Mouse (Mus musculus): ENCODE measurements at regions not wholly inside any gene's neighbourhood (a gene's known extent, or its start where the extent isn't known, plus 50 kb on each side); places are given as distances from the start of the nearest gene placed in this dataset.

- Histone ChIP-seq H3K9ac (replicated peaks; ENCODE audit: low read length, poor library complexity, severe bottlenecking) (no peak overlapping the region), H3K4me3 (ENCODE audit: low read depth, low read length) (no peak overlapping the region), H3K9me3 (ENCODE audit: low read length) (no peaks in the 10 kb centered on the region), H3K27me3 (ENCODE audit: insufficient read depth, low read length) (no peaks in the 10 kb centered on the region), H3K27ac (ENCODE audit: low read depth, low read length) (0 out of 2 replicates have a peak overlapping the region, but pooled peaks have one; percentile 14), H3K4me1 (ENCODE audit: insufficient read depth, low read length) (no peaks in the 10 kb centered on the region), H3K36me3 (ENCODE audit: insufficient read depth, low read length) (no peaks in the 10 kb centered on the region), H3K4me2 (ENCODE audit: low read depth, low read length, poor library complexity, severe bottlenecking) (no peak overlapping the region)
- ATAC-seq (ENCODE audit: low FRiP score), result peak; percentile 35; the same call in 1 of the 2 replicates
- peak; percentile 45 for DNase-seq (ENCODE audit: low spot score)
- no peak for TF ChIP-seq CTCF (IDR thresholded peaks at IDR 0.05)
- WGBS, result 31% methylated on average over 13 of the region's 13 CpGs
These were observed 142.7 kb upstream of the Car8 start for GRCm38 (mm10) chr4:8381408-8382124.

DNA sequence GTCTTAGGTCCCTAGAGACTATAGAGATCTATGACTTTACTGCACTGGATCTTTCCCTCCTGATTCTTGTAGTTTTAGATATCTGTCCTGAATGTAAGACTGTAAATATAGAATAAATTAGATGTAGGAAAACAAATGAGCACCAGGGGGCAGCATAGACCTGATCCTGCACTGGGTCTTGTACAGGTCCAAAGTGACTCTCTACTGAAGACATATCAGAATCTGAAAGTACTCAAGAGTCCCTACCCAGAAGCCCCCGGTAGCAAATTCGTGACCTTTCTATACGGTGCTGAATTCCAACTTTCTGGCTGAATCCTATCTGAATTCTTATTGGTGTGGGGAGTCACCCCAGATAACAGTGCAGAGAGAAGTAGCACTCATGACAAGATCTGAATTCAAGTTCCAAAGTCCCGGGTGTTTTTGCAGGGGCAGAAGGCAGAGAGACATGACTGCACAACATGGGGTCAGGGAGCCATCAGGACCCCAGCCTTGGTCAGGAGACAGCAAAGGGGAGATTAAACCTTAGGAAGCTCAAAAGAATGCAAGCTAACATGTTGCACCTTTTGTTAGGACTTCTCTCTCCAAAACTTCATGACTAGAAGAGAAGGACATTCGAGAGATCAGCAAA is 142.0 kb upstream of the Car8 start:
- H3K36me3 ChIP-seq (ENCODE audit: insufficient read depth, low read length), result no peaks in the 10 kb centered on the region
- H3K27me3 ChIP-seq (ENCODE audit: insufficient read depth, low read length), result no peaks in the 10 kb centered on the region
- H3K4me2 ChIP-seq (ENCODE audit: low read depth, low read length, poor library complexity, severe bottlenecking), result no peak overlapping the region
- DNase-seq (ENCODE audit: low spot score) (peak; percentile 89), ATAC-seq (ENCODE audit: low FRiP score) (peak; percentile 71)
- TF ChIP-seq CTCF (IDR thresholded peaks at IDR 0.05), result peak; percentile 91
- H3K9me3 ChIP-seq (ENCODE audit: low read length), result no peaks in the 10 kb centered on the region
- H3K9ac ChIP-seq (replicated peaks; ENCODE audit: low read length, poor library complexity, severe bottlenecking), result no peak overlapping the region
- no peaks in the 10 kb centered on the region for H3K4me1 ChIP-seq (ENCODE audit: insufficient read depth, low read length)
- WGBS, result 61% methylated on average over 5 of the region's 5 CpGs
- H3K27ac ChIP-seq (ENCODE audit: low read depth, low read length), result no peak overlapping the region
- no peak overlapping the region for H3K4me3 ChIP-seq (ENCODE audit: low read depth, low read length)

- DNase-seq (ENCODE audit: low spot score), result peak; percentile 78
- H3K4me2 ChIP-seq (ENCODE audit: low read depth, low read length, poor library complexity, severe bottlenecking), result no peak overlapping the region
- WGBS, result 78% methylated on average over 6 of the region's 6 CpGs
- H3K27me3 ChIP-seq (ENCODE audit: insufficient read depth, low read length), result no peaks in the 10 kb centered on the region
- no peak overlapping the region for H3K9ac ChIP-seq (replicated peaks; ENCODE audit: low read length, poor library complexity, severe bottlenecking)
- no peak for TF ChIP-seq CTCF (IDR thresholded peaks at IDR 0.05)
- no peak overlapping the region for H3K4me3 ChIP-seq (ENCODE audit: low read depth, low read length)
- H3K27ac ChIP-seq (ENCODE audit: low read depth, low read length), result peak overlapping the region; percentile 8
- no peaks in the 10 kb centered on the region for H3K36me3 ChIP-seq (ENCODE audit: insufficient read depth, low read length)
- peak; percentile 82 for ATAC-seq (ENCODE audit: low FRiP score)
- H3K9me3 ChIP-seq (ENCODE audit: low read length), result no peaks in the 10 kb centered on the region
- H3K4me1 ChIP-seq (ENCODE audit: insufficient read depth, low read length), result no peaks in the 10 kb centered on the region
These were observed 136.1 kb upstream of the Car8 start for GRCm38 (mm10) chr4:8374737-8375489.

GRCm38 (mm10) chr4:8374061-8374460 is 135.2 kb upstream of the Car8 start:
- H3K27ac ChIP-seq (ENCODE audit: low read depth, low read length), result no peak overlapping the region
- peak; percentile 57; the same call in 1 of the 2 replicates for ATAC-seq (ENCODE audit: low FRiP score)
- TF ChIP-seq CTCF (IDR thresholded peaks at IDR 0.05), result no peak

DNA sequence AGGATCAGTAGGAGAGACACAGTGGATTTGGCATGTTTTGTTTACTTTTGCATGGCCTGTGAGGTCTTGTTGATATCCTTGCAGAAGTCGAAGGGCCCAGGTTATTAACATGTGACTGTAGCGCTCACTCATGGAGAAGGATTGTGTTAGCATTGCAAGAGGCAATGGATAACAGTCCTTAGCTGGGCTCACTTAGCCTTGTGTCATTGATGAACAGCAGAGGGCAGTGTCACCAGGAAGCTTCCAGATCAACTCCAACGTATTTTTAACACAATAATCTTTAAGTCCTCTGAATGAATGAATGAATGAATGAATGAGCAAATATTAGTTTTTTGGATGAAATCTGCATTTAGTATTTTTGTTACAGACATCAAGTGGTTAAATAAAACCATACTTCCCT is 133.2 kb upstream of the Car8 start:
- no peaks in the 10 kb centered on the region for H3K27me3 ChIP-seq (ENCODE audit: insufficient read depth, low read length)
- WGBS, result 66% methylated on average over 3 of the region's 3 CpGs
- TF ChIP-seq CTCF (IDR thresholded peaks at IDR 0.05), result peak; percentile 65
- H3K4me1 ChIP-seq (ENCODE audit: insufficient read depth, low read length), result no peaks in the 10 kb centered on the region
- no peak overlapping the region for H3K27ac ChIP-seq (ENCODE audit: low read depth, low read length)
- no peaks in the 10 kb centered on the region for H3K36me3 ChIP-seq (ENCODE audit: insufficient read depth, low read length)
- no peak overlapping the region for H3K9ac ChIP-seq (replicated peaks; ENCODE audit: low read length, poor library complexity, severe bottlenecking)
- DNase-seq (ENCODE audit: low spot score), result peak; percentile 53
- no peak; the same call in 1 of the 2 replicates for ATAC-seq (ENCODE audit: low FRiP score)
- no peaks in the 10 kb centered on the region for H3K9me3 ChIP-seq (ENCODE audit: low read length)
- H3K4me2 ChIP-seq (ENCODE audit: low read depth, low read length, poor library complexity, severe bottlenecking), result no peak overlapping the region
- no peak overlapping the region for H3K4me3 ChIP-seq (ENCODE audit: low read depth, low read length)

More at GRCm38 (mm10) chr4:8374061-8374460, 135.2 kb upstream of the Car8 start:
- Histone ChIP-seq H3K4me2 (ENCODE audit: low read depth, low read length, poor library complexity, severe bottlenecking) (no peak overlapping the region), H3K4me1 (ENCODE audit: insufficient read depth, low read length) (no peaks in the 10 kb centered on the region), H3K27me3 (ENCODE audit: insufficient read depth, low read length) (no peaks in the 10 kb centered on the region), H3K36me3 (ENCODE audit: insufficient read depth, low read length) (no peaks in the 10 kb centered on the region), H3K9me3 (ENCODE audit: low read length) (no peaks in the 10 kb centered on the region), H3K4me3 (ENCODE audit: low read depth, low read length) (no peak overlapping the region), H3K9ac (replicated peaks; ENCODE audit: low read length, poor library complexity, severe bottlenecking) (no peak overlapping the region)
- WGBS, result 71% methylated on average over 3 of the region's 3 CpGs
- peak; percentile 66 for DNase-seq (ENCODE audit: low spot score)

Measured in midbrain, postnatal 0 days (tissue).